Mouse (Mus musculus) midbrain, embryonic 11.5 days (tissue): ENCODE results near the gene Gm13289. TPM values are rescaled to one million over a fixed set of nuclear protein-coding genes. Genes with fewer than 3 reads are reported as not detected.
A peak's percentile ranks its signal among the peaks of the same experiment; 100 is the strongest.
"Not testable (repeated sequence)": the region's sequence is repeated elsewhere in the genome, so short reads cannot be mapped to it uniquely, and the experiment has no call there.

Source experiments
- ATAC-seq: fragments of 200-750 bp; cut with Nextera tagmentation; 2 replicates; pipeline ENCODE4 v1.8.0; 2017; ENCODE audit warnings: moderate TSS enrichment, moderate library complexity; ENCODE audit not compliant: low FRiP score
- DNase-seq: peaks from one replicate; pipeline ENCODE4 v3.0.0; 2015; ENCODE audit warnings: low spot score; ENCODE audit errors: missing footprints
- H3K27ac ChIP-seq: fragments of 300-500 bp; sonication (generic); 2 replicates; pipeline ENCODE4 v1.5.1; 2014; ENCODE audit warnings: low read depth, low read length
- H3K27me3 ChIP-seq: fragments of 300-500 bp; sonication (generic); 2 replicates; pipeline ENCODE4 v1.6.1; 2014; ENCODE audit warnings: mild to moderate bottlenecking, low read length, moderate library complexity, mixed read lengths; ENCODE audit not compliant: control insufficient read depth, insufficient read depth
- H3K36me3 ChIP-seq: fragments of 300-500 bp; sonication (generic); 2 replicates; pipeline ENCODE4 v1.6.1; 2014; ENCODE audit warnings: mild to moderate bottlenecking, low read length, moderate library complexity, mixed read lengths; ENCODE audit not compliant: control insufficient read depth, insufficient read depth
- H3K4me1 ChIP-seq: fragments of 300-500 bp; sonication (generic); 2 replicates; pipeline ENCODE4 v1.6.1; 2014; ENCODE audit warnings: low read length; ENCODE audit not compliant: control insufficient read depth, insufficient read depth
- H3K4me2 ChIP-seq: fragments of 300-500 bp; sonication (generic); 2 replicates; pipeline ENCODE4 v1.6.1; 2014; ENCODE audit warnings: mild to moderate bottlenecking, moderate library complexity
- H3K4me3 ChIP-seq: fragments of 300-500 bp; sonication (generic); 2 replicates; pipeline ENCODE4 v1.5.1; 2014; ENCODE audit warnings: low read depth, low read length
- H3K9ac ChIP-seq: fragments of 300-500 bp; sonication (generic); 2 replicates; pipeline ENCODE4 v1.6.1; 2014; ENCODE audit warnings: low read length
- H3K9me3 ChIP-seq: fragments of 300-500 bp; sonication (generic); 2 replicates; pipeline ENCODE4 v1.6.1; 2016; ENCODE audit warnings: low read length; ENCODE audit not compliant: control insufficient read depth
- WGBS: fragments of 180-500 bp; shearing (Covaris S2); extraction: QIAGEN DNeasy Blood & Tissue Kit; methylation state at CpG from one replicate; pipeline ENCODE4 v1.1.7; 2014; 5-methylcytosine and 5-hydroxymethylcytosine counted together
- polyA plus RNA-seq: library from polyadenylated mRNA; unstranded; fragments of >200 nt; fragmentation: Nextera tagmentation; extraction: Ambion mirVana; gene quantifications from 2 replicates; pipeline ENCODE4 v1.2.1, GENCODE M21; 2014

Gene Gm13289
- polyA plus RNA-seq, 1 experiment from 2014 or later: not detected

DNA sequence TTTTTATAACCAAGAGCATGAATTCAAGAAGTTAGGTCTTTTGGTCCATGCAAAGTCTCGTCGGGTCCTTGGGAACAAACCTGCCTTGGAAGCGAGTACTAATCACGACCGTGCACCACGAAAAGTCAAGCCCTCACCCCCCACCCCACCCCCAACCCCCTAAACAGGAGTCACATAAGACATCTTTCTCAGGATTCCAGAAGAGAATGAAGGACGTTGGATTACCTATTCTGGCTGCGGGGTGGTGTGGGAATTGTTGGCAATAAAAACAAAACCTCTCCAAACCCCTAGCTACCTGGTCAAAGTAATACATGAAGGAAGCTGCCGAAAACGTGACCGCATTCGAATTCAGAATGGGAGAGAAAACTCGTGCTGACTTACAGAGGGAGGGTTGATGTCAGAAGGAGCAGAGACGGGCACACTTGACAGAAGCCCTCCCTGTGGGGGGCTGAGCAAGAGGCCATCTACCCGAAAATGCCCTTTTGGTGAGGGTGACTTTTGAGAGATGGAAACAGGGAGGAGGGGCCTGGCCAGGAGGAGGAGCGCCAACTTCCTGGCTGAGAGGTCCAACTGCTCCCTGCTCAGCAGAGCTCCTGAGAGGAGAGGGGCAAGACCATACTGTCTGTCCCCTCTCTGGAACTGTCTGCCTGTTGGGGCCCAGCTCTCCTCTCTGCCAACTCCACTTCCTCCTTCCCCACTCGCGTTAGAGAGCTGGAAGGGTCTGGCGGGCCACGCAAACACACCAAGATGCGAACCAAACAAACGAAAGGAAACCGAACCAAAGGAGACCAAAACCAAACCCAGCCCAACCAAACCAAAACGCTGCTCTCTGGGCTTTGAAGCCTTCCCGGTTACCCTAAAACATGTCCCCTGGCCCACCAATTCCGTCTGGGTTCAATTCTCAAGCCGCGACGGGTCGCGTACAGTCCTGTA is 19.9 kb upstream of the Gm13289 start:
- peak overlapping the region; percentile 68 for H3K27ac ChIP-seq
- not testable (repeated sequence) for H3K9me3 ChIP-seq, H3K4me1 ChIP-seq, ATAC-seq, H3K27me3 ChIP-seq, H3K36me3 ChIP-seq
- WGBS: 12% methylated on average over 28 of the region's 31 CpGs
- peak overlapping the region; percentile 39 for H3K4me3 ChIP-seq
- peak overlapping the region; percentile 69 for H3K9ac ChIP-seq
- H3K4me2 ChIP-seq: peak overlapping the region; percentile 69
- DNase-seq: peak; percentile 96

- under 1% methylated on average over 18 of the region's 21 CpGs for WGBS
- peak; percentile 100 for ATAC-seq
Measured at GRCm38 (mm10) chr4:88757628-88758031, 19.1 kb upstream of the Gm13289 start.

GRCm38 (mm10) chr4:88758751-88759150 is 18.0 kb upstream of the Gm13289 start:
- not testable (repeated sequence) for DNase-seq, H3K4me3 ChIP-seq, ATAC-seq, H3K36me3 ChIP-seq, H3K4me1 ChIP-seq, H3K27ac ChIP-seq, H3K9ac ChIP-seq, H3K27me3 ChIP-seq, H3K4me2 ChIP-seq, H3K9me3 ChIP-seq
- WGBS: 89% methylated on average over 9 of the region's 9 CpGs

More at GRCm38 (mm10) chr4:88757628-88758031, 19.1 kb upstream of the Gm13289 start:
- not testable (repeated sequence) for H3K9me3 ChIP-seq, H3K4me1 ChIP-seq, H3K27me3 ChIP-seq, H3K36me3 ChIP-seq
- Histone ChIP-seq H3K27ac (peak overlapping the region; percentile 68), H3K9ac (peak overlapping the region; percentile 69; the same call in 1 of the 2 replicates), H3K4me3 (peak overlapping the region; percentile 39), H3K4me2 (peak overlapping the region; percentile 69)
- peak; percentile 94 for DNase-seq

- not testable (repeated sequence) for H3K4me3 ChIP-seq, H3K9ac ChIP-seq, H3K27ac ChIP-seq, ATAC-seq, H3K9me3 ChIP-seq, DNase-seq, H3K27me3 ChIP-seq, H3K4me1 ChIP-seq, H3K36me3 ChIP-seq
- WGBS: 20% methylated on average over 8 of the region's 14 CpGs
- H3K4me2 ChIP-seq: peak within 1 kb of the TSS; percentile 35
Measured at GRCm38 (mm10) chr4:88759610-88760268, 17.0 kb upstream of the Gm13289 start, which contains the start of gene Gm13283. Gene Gm13283 (plus strand): TSS chr4:88760119.

- WGBS: 0% methylated on average over 19 of the region's 28 CpGs
- ATAC-seq: not testable (repeated sequence)
Measured at GRCm38 (mm10) chr4:88760431-88760830, 16.3 kb upstream of the Gm13289 start.

GRCm38 (mm10) chr4:88761776-88762175 is 14.9 kb upstream of the Gm13289 start:
- ATAC-seq, H3K27ac ChIP-seq, H3K4me3 ChIP-seq, H3K4me1 ChIP-seq, H3K36me3 ChIP-seq, DNase-seq, H3K9ac ChIP-seq, H3K9me3 ChIP-seq, H3K27me3 ChIP-seq, H3K4me2 ChIP-seq: not testable (repeated sequence)
- 71% methylated on average over 6 of the region's 8 CpGs for WGBS

More at GRCm38 (mm10) chr4:88760431-88760830, 16.3 kb upstream of the Gm13289 start:
- not testable (repeated sequence) for H3K36me3 ChIP-seq, H3K4me3 ChIP-seq, H3K9me3 ChIP-seq, H3K4me1 ChIP-seq, H3K9ac ChIP-seq, H3K27me3 ChIP-seq, H3K27ac ChIP-seq
- peak; percentile 87 for DNase-seq
- peak overlapping the region; percentile 35 for H3K4me2 ChIP-seq

- not testable (repeated sequence) for ATAC-seq, H3K27ac ChIP-seq, H3K9ac ChIP-seq, H3K27me3 ChIP-seq, DNase-seq, H3K36me3 ChIP-seq, H3K4me3 ChIP-seq, H3K4me1 ChIP-seq, H3K9me3 ChIP-seq, H3K4me2 ChIP-seq
- 62% methylated on average over 8 of the region's 9 CpGs for WGBS
Measured at GRCm38 (mm10) chr4:88762341-88762740, 14.4 kb upstream of the Gm13289 start.

DNA sequence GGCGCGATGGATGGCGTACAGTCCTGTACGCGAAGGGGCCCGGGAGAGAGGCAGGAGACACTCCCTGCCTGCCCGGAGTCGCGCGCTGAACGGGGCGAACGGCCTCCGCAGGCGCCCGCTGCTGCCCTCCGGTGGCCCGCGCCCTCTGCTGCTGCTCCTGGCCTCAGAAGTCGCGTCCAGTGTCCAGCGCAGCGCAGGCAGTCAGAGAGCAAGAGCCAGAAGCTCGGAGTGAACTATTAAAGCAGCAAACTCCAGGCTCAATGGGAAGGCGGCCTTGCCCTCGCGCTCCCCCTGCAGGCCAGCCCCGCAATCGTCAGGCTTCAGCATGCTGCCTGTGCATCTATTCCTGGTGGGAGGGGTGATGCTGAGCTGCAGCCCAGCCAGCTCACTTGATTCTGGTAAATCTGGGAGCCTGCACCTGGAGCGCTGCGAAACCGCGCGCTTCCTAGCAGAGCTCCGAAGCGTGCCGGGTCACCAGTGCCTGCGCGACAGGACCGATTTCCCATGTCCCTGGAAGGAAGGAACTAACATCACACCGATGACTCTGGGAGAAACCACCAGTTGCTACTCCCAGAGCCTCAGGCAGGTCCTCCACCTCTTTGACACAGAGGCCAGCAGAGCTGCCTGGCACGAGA is 13.2 kb upstream of the Gm13289 start:
- WGBS: 4% methylated on average over 20 of the region's 42 CpGs
- Histone ChIP-seq H3K4me2 (peak overlapping the region; percentile 32), H3K4me3 (peak overlapping the region; percentile 10; the same call in 1 of the 2 replicates)
- H3K27me3 ChIP-seq, H3K36me3 ChIP-seq, H3K4me1 ChIP-seq, H3K9ac ChIP-seq, ATAC-seq, H3K9me3 ChIP-seq, H3K27ac ChIP-seq: not testable (repeated sequence)
- peak; percentile 85 for DNase-seq
